Mouse (Mus musculus): ENCODE results near the gene Scpep1. TPM values are rescaled to one million over a fixed set of nuclear protein-coding genes. Genes with fewer than 3 reads are reported as not detected.

The Scpep1 gene
- polyA plus RNA-seq, 1 experiment from 2014 or later, result 72.7 TPM

- DNase-seq (ENCODE audit: extremely low spot score, low spot score), result no peak
- WGBS, result 81% methylated on average over 3 of the region's 3 CpGs
Observed at GRCm38 (mm10) chr11:88958851-88959250, 3.6 kb upstream of the Scpep1 start.

GRCm38 (mm10) chr11:88954803-88955202 lies 462 bp downstream of the Scpep1 start:
- 0% methylated on average over 4 of the region's 4 CpGs for WGBS
- Histone ChIP-seq H3K27me3 (ENCODE audit: poor library complexity, severe bottlenecking) (no peaks in the 10 kb centered on the region), H3K27ac (peak overlapping the region; percentile 90), H3K36me3 (replicated peaks) (peaks cover 31% of the 10 kb centered on the region), H3K9me3 (no peaks in the 10 kb centered on the region), H3K4me3 (peak overlapping the region; percentile 65), H3K4me1 (peaks cover 24% of the 10 kb centered on the region)
- DNase-seq (ENCODE audit: extremely low spot score, low spot score), result no peak

More at GRCm38 (mm10) chr11:88958851-88959250, 3.6 kb upstream of the Scpep1 start:
- Histone ChIP-seq H3K9me3 (no peaks in the 10 kb centered on the region), H3K27me3 (ENCODE audit: poor library complexity, severe bottlenecking) (no peaks in the 10 kb centered on the region), H3K36me3 (replicated peaks) (no peaks in the 10 kb centered on the region), H3K27ac (no peak overlapping the region), H3K4me1 (peaks cover 15% of the 10 kb centered on the region), H3K4me3 (no peak overlapping the region)

- WGBS, result 94% methylated on average over 3 of the region's 3 CpGs
- no peaks in the 10 kb centered on the region for H3K9me3 ChIP-seq
- peaks cover 42% of the 10 kb centered on the region for H3K36me3 ChIP-seq (replicated peaks)
- DNase-seq (ENCODE audit: extremely low spot score, low spot score), result no peak
- H3K4me3 ChIP-seq, result no peak overlapping the region
- H3K27me3 ChIP-seq (ENCODE audit: poor library complexity, severe bottlenecking), result no peaks in the 10 kb centered on the region
- no peak overlapping the region for H3K27ac ChIP-seq
- peaks cover 24% of the 10 kb centered on the region for H3K4me1 ChIP-seq
Observed at GRCm38 (mm10) chr11:88953582-88953981, 1.7 kb downstream of the Scpep1 start.

- WGBS, result 91% methylated on average over 5 of the region's 5 CpGs
- peaks cover 48% of the 10 kb centered on the region for H3K36me3 ChIP-seq (replicated peaks)
- no peak overlapping the region for H3K27ac ChIP-seq
- H3K4me1 ChIP-seq, result peaks cover 24% of the 10 kb centered on the region
- H3K27me3 ChIP-seq (ENCODE audit: poor library complexity, severe bottlenecking), result no peaks in the 10 kb centered on the region
- H3K4me3 ChIP-seq, result no peak overlapping the region
- H3K9me3 ChIP-seq, result no peaks in the 10 kb centered on the region
- DNase-seq (ENCODE audit: extremely low spot score, low spot score), result no peak
Observed at GRCm38 (mm10) chr11:88952117-88952516, 3.1 kb downstream of the Scpep1 start.

GRCm38 (mm10) chr11:88951576-88951975 lies 3.7 kb downstream of the Scpep1 start:
- H3K4me1 ChIP-seq, result peaks cover 24% of the 10 kb centered on the region
- whole genome bisulfite sequencing, result 97% methylated on average over 2 of the region's 2 CpGs
- H3K27me3 ChIP-seq (ENCODE audit: poor library complexity, severe bottlenecking), result no peaks in the 10 kb centered on the region
- no peak overlapping the region for H3K4me3 ChIP-seq
- H3K36me3 ChIP-seq (replicated peaks), result peaks cover 54% of the 10 kb centered on the region
- DNase-seq (ENCODE audit: extremely low spot score, low spot score), result no peak
- no peaks in the 10 kb centered on the region for H3K9me3 ChIP-seq
- H3K27ac ChIP-seq, result no peak overlapping the region

- DNase-seq (ENCODE audit: extremely low spot score, low spot score), result no peak
- Histone ChIP-seq H3K27ac (no peak overlapping the region), H3K4me3 (no peak overlapping the region), H3K27me3 (ENCODE audit: poor library complexity, severe bottlenecking) (no peaks in the 10 kb centered on the region), H3K4me1 (peaks cover 24% of the 10 kb centered on the region), H3K9me3 (no peaks in the 10 kb centered on the region), H3K36me3 (replicated peaks) (peaks cover 61% of the 10 kb centered on the region)
- WGBS, result 94% methylated on average over 13 of the region's 13 CpGs
Observed at GRCm38 (mm10) chr11:88950640-88951250, 4.5 kb downstream of the Scpep1 start.

- H3K27me3 ChIP-seq (ENCODE audit: poor library complexity, severe bottlenecking), result no peaks in the 10 kb centered on the region
- peaks cover 19% of the 10 kb centered on the region for H3K4me1 ChIP-seq
- 93% methylated on average over 8 of the region's 8 CpGs for WGBS
- no peak overlapping the region for H3K27ac ChIP-seq
- peaks cover 68% of the 10 kb centered on the region for H3K36me3 ChIP-seq (replicated peaks)
- DNase-seq (ENCODE audit: extremely low spot score, low spot score), result no peak
- H3K9me3 ChIP-seq, result no peaks in the 10 kb centered on the region
- no peak overlapping the region for H3K4me3 ChIP-seq
Observed at GRCm38 (mm10) chr11:88949802-88950639, 5.2 kb downstream of the Scpep1 start.

GRCm38 (mm10) chr11:88948896-88949295 lies 6.4 kb downstream of the Scpep1 start:
- H3K4me3 ChIP-seq, result no peak overlapping the region
- H3K4me1 ChIP-seq, result peaks cover 10% of the 10 kb centered on the region
- no peak overlapping the region for H3K27ac ChIP-seq
- peaks cover 79% of the 10 kb centered on the region for H3K36me3 ChIP-seq (replicated peaks)
- no peaks in the 10 kb centered on the region for H3K9me3 ChIP-seq
- no peaks in the 10 kb centered on the region for H3K27me3 ChIP-seq (ENCODE audit: poor library complexity, severe bottlenecking)
- 85% methylated on average over 8 of the region's 8 CpGs for WGBS
- DNase-seq (ENCODE audit: extremely low spot score, low spot score), result no peak

- Histone ChIP-seq H3K27me3 (ENCODE audit: poor library complexity, severe bottlenecking) (no peaks in the 10 kb centered on the region), H3K4me3 (no peak overlapping the region), H3K27ac (no peak overlapping the region), H3K9me3 (no peaks in the 10 kb centered on the region), H3K36me3 (replicated peaks) (peaks cover 86% of the 10 kb centered on the region), H3K4me1 (no peaks in the 10 kb centered on the region)
- 87% methylated on average over 8 of the region's 8 CpGs for WGBS
- no peak for DNase-seq (ENCODE audit: extremely low spot score, low spot score)
Observed at GRCm38 (mm10) chr11:88945971-88946585, 9.2 kb downstream of the Scpep1 start.

GRCm38 (mm10) chr11:88941489-88941888 lies 13.8 kb downstream of the Scpep1 start:
- H3K4me1 ChIP-seq, result no peaks in the 10 kb centered on the region
- H3K4me3 ChIP-seq, result no peak overlapping the region
- H3K27ac ChIP-seq, result no peak overlapping the region
- H3K9me3 ChIP-seq, result no peaks in the 10 kb centered on the region; the same call in 1 of the 2 replicates
- peaks cover 93% of the 10 kb centered on the region for H3K36me3 ChIP-seq (replicated peaks)
- H3K27me3 ChIP-seq (ENCODE audit: poor library complexity, severe bottlenecking), result no peaks in the 10 kb centered on the region
- DNase-seq (ENCODE audit: extremely low spot score, low spot score), result no peak
- WGBS, result 84% methylated on average over 12 of the region's 12 CpGs

- WGBS, result 96% methylated on average over 4 of the region's 4 CpGs
- no peak overlapping the region for H3K27ac ChIP-seq
- no peak for DNase-seq (ENCODE audit: extremely low spot score, low spot score)
- no peak overlapping the region for H3K4me3 ChIP-seq
- peaks cover 93% of the 10 kb centered on the region for H3K36me3 ChIP-seq (replicated peaks)
- no peaks in the 10 kb centered on the region; the same call in 1 of the 2 replicates for H3K9me3 ChIP-seq
- H3K27me3 ChIP-seq (ENCODE audit: poor library complexity, severe bottlenecking), result no peaks in the 10 kb centered on the region
- H3K4me1 ChIP-seq, result no peaks in the 10 kb centered on the region
Observed at GRCm38 (mm10) chr11:88939634-88940033, 15.6 kb downstream of the Scpep1 start.

GRCm38 (mm10) chr11:88938770-88939169 lies 16.5 kb downstream of the Scpep1 start:
- Histone ChIP-seq H3K4me1 (no peaks in the 10 kb centered on the region), H3K27ac (no peak overlapping the region), H3K36me3 (replicated peaks) (peaks cover 93% of the 10 kb centered on the region), H3K4me3 (no peak overlapping the region), H3K9me3 (no peaks in the 10 kb centered on the region; the same call in 1 of the 2 replicates), H3K27me3 (ENCODE audit: poor library complexity, severe bottlenecking) (no peaks in the 10 kb centered on the region)
- DNase-seq (ENCODE audit: extremely low spot score, low spot score), result no peak
- WGBS, result 93% methylated on average over 2 of the region's 2 CpGs

- no peaks in the 10 kb centered on the region for H3K4me1 ChIP-seq
- H3K36me3 ChIP-seq (replicated peaks), result peaks cover 93% of the 10 kb centered on the region
- no peaks in the 10 kb centered on the region for H3K27me3 ChIP-seq (ENCODE audit: poor library complexity, severe bottlenecking)
- DNase-seq (ENCODE audit: extremely low spot score, low spot score), result no peak
- no peak overlapping the region for H3K4me3 ChIP-seq
- no peak overlapping the region for H3K27ac ChIP-seq
- H3K9me3 ChIP-seq, result no peaks in the 10 kb centered on the region; the same call in 1 of the 2 replicates
- 91% methylated on average over 2 of the region's 2 CpGs for WGBS
Observed at GRCm38 (mm10) chr11:88937886-88938285, 17.4 kb downstream of the Scpep1 start.

Data from forebrain, embryonic 10.5 days (tissue).